In the genomic region with DNA sequence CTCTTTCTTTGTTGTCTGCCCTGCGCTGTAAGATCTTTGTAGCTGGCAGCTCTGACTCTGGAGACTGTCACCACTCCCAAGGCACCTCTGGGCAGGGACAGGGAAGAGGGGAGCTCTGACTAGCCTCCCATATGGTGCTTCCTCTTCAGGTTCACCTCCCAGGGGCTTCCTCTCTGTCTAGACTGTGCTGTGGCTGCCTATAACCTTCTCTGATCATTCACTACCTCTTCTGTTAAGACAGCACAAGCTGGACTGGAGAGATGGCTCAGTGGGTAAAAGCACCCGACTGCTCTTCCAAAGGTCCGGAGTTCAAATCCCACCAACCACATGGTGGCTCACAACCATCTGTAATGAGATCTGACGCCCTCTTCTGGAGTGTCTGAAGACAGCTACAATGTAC, we compare ENCODE assay signal across 15 mouse cellular contexts. TPM values are rescaled to one million over a fixed set of nuclear protein-coding genes. Genes with fewer than 3 reads are reported as not detected.
A peak's percentile ranks its signal among the peaks of the same experiment; 100 is the strongest.
DNase-seq lines count a peak whose midpoint lies in the region; ATAC-seq and TF ChIP-seq lines count a peak whose summit lies in the region.
"Not testable (repeated sequence)": the region's sequence is repeated elsewhere in the genome, so short reads cannot be mapped to it uniquely, and the experiment has no call there.
"Had no signal": no experiment of that assay in that cellular context is flagged by ENCODE, and none has a peak within 500 bp of the region (broad histone marks: within the 10 kb centered on the region; RNA-seq: fewer than 3 reads in every experiment).

No protein-coding gene starts in this region.

- 0 out of 2 replicates have a peak, but pooled peaks have one; percentile 17 for ATAC-seq in heart, embryonic 12.5 days (ENCODE audit: insufficient number of reproducible peaks, low FRiP score)
- 0 out of 2 replicates have a peak, but pooled peaks have one; percentile 27 for ATAC-seq in heart, embryonic 15.5 days (replicated peaks; ENCODE audit: insufficient number of reproducible peaks, insufficient read depth, low FRiP score, low read depth)
- ATAC-seq in liver, embryonic 11.5 days (replicated peaks; ENCODE audit: low FRiP score), result not testable (repeated sequence)

- not testable (repeated sequence) for H3K36me3 ChIP-seq in E14TG2a.4 (ENCODE audit: insufficient read depth, low read length); heart, adult 2 months (ENCODE audit: control insufficient read depth, insufficient read depth, low read length); heart, embryonic 12.5 days; heart, embryonic 15.5 days; liver, embryonic 11.5 days (ENCODE audit: control insufficient read depth, insufficient read depth, low read length); testis, adult 2 months (ENCODE audit: control insufficient read depth, insufficient read depth, low read length)

- H3K27ac ChIP-seq in heart, adult 2 months; heart, embryonic 12.5 days (ENCODE audit: poor library complexity, severe bottlenecking); heart, embryonic 15.5 days; layer of hippocampus, adult 2 months; liver, embryonic 11.5 days (ENCODE audit: low read depth, low read length); testis, adult 2 months (ENCODE audit: control insufficient read depth, insufficient read depth, low read depth, low read length): not testable (repeated sequence)

- intact Hi-C loops in heart, adult 2 months (cut with DNase I), result not testable (repeated sequence)

- not testable (repeated sequence) for TF ChIP-seq POLR2A in heart, adult 2 months (IDR thresholded peaks at IDR 0.05; ENCODE audit: insufficient read depth, low read depth, low read length); testis, adult 2 months (IDR thresholded peaks at IDR 0.05; ENCODE audit: control insufficient read depth, low read depth, low read length)

- not testable (repeated sequence) for H3K9ac ChIP-seq in heart, adult 2 months (ENCODE audit: low read depth, low read length); heart, embryonic 12.5 days; heart, embryonic 15.5 days
- 0 out of 2 replicates have a peak overlapping the region, but pooled peaks have one; percentile 16 for H3K9ac ChIP-seq in liver, embryonic 11.5 days (ENCODE audit: low read depth, low read length)

- not testable (repeated sequence) for TF ChIP-seq EP300 in heart, adult 2 months (IDR thresholded peaks at IDR 0.05; ENCODE audit: insufficient read depth, low read depth, low read length)

- TF ChIP-seq CTCF in E14TG2a.4 (conservative IDR thresholded peaks at IDR 0.05; ENCODE audit: low read length); testis, adult 2 months (IDR thresholded peaks at IDR 0.05; ENCODE audit: control insufficient read depth, insufficient read depth, insufficient replicate concordance, low read depth, low read length): not testable (repeated sequence)
- TF ChIP-seq CTCF in heart, adult 2 months (IDR thresholded peaks at IDR 0.05), result 0 out of 2 replicates have a peak, but pooled peaks have one; percentile 2
- peak; percentile 21; the same call in 1 of the 2 replicates for TF ChIP-seq CTCF in layer of hippocampus, adult 2 months (conservative IDR thresholded peaks at IDR 0.05)

- H3K4me3 ChIP-seq in E14TG2a.4 (replicated peaks; ENCODE audit: low read length), result peak overlapping the region; percentile 49
- H3K4me3 ChIP-seq in heart, adult 2 months; heart, embryonic 12.5 days; heart, embryonic 15.5 days; layer of hippocampus, adult 2 months; liver, embryonic 11.5 days (ENCODE audit: low read depth, low read length): not testable (repeated sequence)
- peak overlapping the region; percentile 35 for H3K4me3 ChIP-seq in testis, adult 2 months (ENCODE audit: control insufficient read depth, low read depth, low read length)

- peak; percentile 48 for DNase-seq in R1 (ENCODE audit: low read depth, low spot score)
- not testable (repeated sequence) for DNase-seq in heart, adult 2 months; layer of hippocampus, adult 2 months (ENCODE audit: low spot score in 2 of 2); liver, embryonic 11.5 days (ENCODE audit: low spot score)

- H3K27me3 ChIP-seq in E14TG2a.4 (ENCODE audit: insufficient read depth, low read length); heart, adult 2 months (ENCODE audit: control insufficient read depth, insufficient read depth, low read length); heart, embryonic 12.5 days (replicated peaks); heart, embryonic 15.5 days; liver, embryonic 11.5 days (replicated peaks; ENCODE audit: control insufficient read depth, insufficient read depth, low read length); testis, adult 2 months (ENCODE audit: control insufficient read depth, insufficient read depth, low read length): not testable (repeated sequence)

- 68% methylated on average over 4 of the region's 4 CpGs for WGBS in heart, adult 2 months
- 60% methylated on average over 4 of the region's 4 CpGs for WGBS in heart, embryonic 12.5 days
- 55% methylated on average over 4 of the region's 4 CpGs for WGBS in heart, embryonic 15.5 days
- 57% methylated on average over 4 of the region's 4 CpGs for WGBS in liver, embryonic 11.5 days

- not testable (repeated sequence) for H3K9me3 ChIP-seq in E14TG2a.4 (ENCODE audit: low read length); heart, embryonic 12.5 days (replicated peaks); heart, embryonic 15.5 days (replicated peaks); liver, embryonic 11.5 days (ENCODE audit: control insufficient read depth, low read length)

- H3K4me1 ChIP-seq in E14TG2a.4 (replicated peaks; ENCODE audit: low read depth, low read length), result peaks cover 23% of the 10 kb centered on the region
- not testable (repeated sequence) for H3K4me1 ChIP-seq in heart, adult 2 months (ENCODE audit: control insufficient read depth, insufficient read depth, low read length); heart, embryonic 12.5 days (replicated peaks); heart, embryonic 15.5 days (replicated peaks); liver, embryonic 11.5 days (replicated peaks; ENCODE audit: control insufficient read depth, insufficient read depth, low read length); testis, adult 2 months (ENCODE audit: control insufficient read depth, insufficient read depth, low read length)

- H3K79me2 ChIP-seq in heart, adult 2 months (replicated peaks; ENCODE audit: control insufficient read depth, insufficient read depth, low read length), result not testable (repeated sequence)

- peak overlapping the region; percentile 28 for H3K4me2 ChIP-seq in heart, embryonic 12.5 days
- H3K4me2 ChIP-seq in heart, embryonic 15.5 days; liver, embryonic 11.5 days: not testable (repeated sequence)

RNA-seq across cellular contexts. Expression of a gene that starts 1.3 kb away (rescaled TPM):
- under 1 TPM; 0.39 to 0.52 TPM for total RNA-seq in heart, adult 2 months (2021)
- polyA plus RNA-seq in heart, adult 2 months (2012; rRNA removed), result 0.08 TPM in 1 of 2 replicates, not detected in the other
- 1.7 and 1.8 TPM in 2 replicates for polyA plus RNA-seq in heart, embryonic 12.5 days (2016; fragmentation: Nextera tagmentation; extraction: Ambion mirVana)
- 2.0 TPM in 2 replicates for polyA plus RNA-seq in heart, embryonic 15.5 days (2015; fragmentation: Nextera tagmentation; extraction: Ambion mirVana)
- under 1 TPM; 0.20 to 0.37 TPM for total RNA-seq in layer of hippocampus, adult 2 months (2021)
- polyA plus RNA-seq in liver, embryonic 11.5 days (2014; fragmentation: Nextera tagmentation; extraction: Ambion mirVana), result 0.30 and 1.2 TPM in 2 replicates
- polyA plus RNA-seq in testis, adult 2 months (2012; rRNA removed), result 353 and 423 TPM in 2 replicates
- total RNA-seq: adrenal gland, postnatal 10 days; adrenal gland, postnatal 36 days; gastrocnemius, postnatal 4 days had no signal
- polyA plus RNA-seq: forebrain, embryonic 11.5 days; forebrain, embryonic 14.5 days; frontal cortex, adult 2 months; hindbrain, embryonic 15.5 days had no signal

RNA-seq across cellular contexts. Expression of a gene that starts 12.6 kb away (rescaled TPM):
- 10 to 100 TPM; 47.3 to 51.8 TPM for total RNA-seq in heart, adult 2 months (2021)
- 10.6 and 22.1 TPM in 2 replicates for polyA plus RNA-seq in heart, adult 2 months (2012; rRNA removed)
- 61.6 and 63.9 TPM in 2 replicates for polyA plus RNA-seq in heart, embryonic 12.5 days (2016; fragmentation: Nextera tagmentation; extraction: Ambion mirVana)
- polyA plus RNA-seq in heart, embryonic 15.5 days (2015; fragmentation: Nextera tagmentation; extraction: Ambion mirVana), result 34.3 and 47.0 TPM in 2 replicates
- total RNA-seq in layer of hippocampus, adult 2 months (2021), result 100 to 1,000 TPM; 113 to 125 TPM
- polyA plus RNA-seq in liver, embryonic 11.5 days (2014; fragmentation: Nextera tagmentation; extraction: Ambion mirVana), result 62.7 and 73.3 TPM in 2 replicates
- 27.4 and 32.8 TPM in 2 replicates for polyA plus RNA-seq in testis, adult 2 months (2012; rRNA removed)

RNA-seq across cellular contexts. Expression of a gene that starts 23.7 kb away (rescaled TPM):
- 100 to 1,000 TPM; 278 to 344 TPM for total RNA-seq in heart, adult 2 months (2021)
- 175 and 189 TPM in 2 replicates for polyA plus RNA-seq in heart, adult 2 months (2012; rRNA removed)
- polyA plus RNA-seq in heart, embryonic 12.5 days (2016; fragmentation: Nextera tagmentation; extraction: Ambion mirVana), result 190 and 194 TPM in 2 replicates
- polyA plus RNA-seq in heart, embryonic 15.5 days (2015; fragmentation: Nextera tagmentation; extraction: Ambion mirVana), result 205 and 220 TPM in 2 replicates
- total RNA-seq in layer of hippocampus, adult 2 months (2021), result 100 to 1,000 TPM; 316 to 335 TPM
- 124 and 151 TPM in 2 replicates for polyA plus RNA-seq in liver, embryonic 11.5 days (2014; fragmentation: Nextera tagmentation; extraction: Ambion mirVana)
- polyA plus RNA-seq in testis, adult 2 months (2012; rRNA removed), result 290 and 345 TPM in 2 replicates

RNA-seq across cellular contexts. Expression of a gene that starts 23.9 kb away (rescaled TPM):
- total RNA-seq in heart, adult 2 months (2021), result 10 to 100 TPM; 32.9 TPM
- 55.4 and 59.5 TPM in 2 replicates for polyA plus RNA-seq in heart, adult 2 months (2012; rRNA removed)
- polyA plus RNA-seq in heart, embryonic 12.5 days (2016; fragmentation: Nextera tagmentation; extraction: Ambion mirVana), result 38.8 and 39.5 TPM in 2 replicates
- 34.8 and 46.9 TPM in 2 replicates for polyA plus RNA-seq in heart, embryonic 15.5 days (2015; fragmentation: Nextera tagmentation; extraction: Ambion mirVana)
- total RNA-seq in layer of hippocampus, adult 2 months (2021), result 10 to 100 TPM; 61.9 to 70.7 TPM
- polyA plus RNA-seq in liver, embryonic 11.5 days (2014; fragmentation: Nextera tagmentation; extraction: Ambion mirVana), result 24.2 and 27.2 TPM in 2 replicates
- polyA plus RNA-seq in testis, adult 2 months (2012; rRNA removed), result 82.3 and 88.1 TPM in 2 replicates

RNA-seq across cellular contexts. Expression of a gene that starts 34.1 kb away (rescaled TPM):
- 100 to 1,000 TPM; 113 to 133 TPM for total RNA-seq in heart, adult 2 months (2021)
- 148 and 173 TPM in 2 replicates for polyA plus RNA-seq in heart, adult 2 months (2012; rRNA removed)
- 400 and 410 TPM in 2 replicates for polyA plus RNA-seq in heart, embryonic 12.5 days (2016; fragmentation: Nextera tagmentation; extraction: Ambion mirVana)
- 405 and 409 TPM in 2 replicates for polyA plus RNA-seq in heart, embryonic 15.5 days (2015; fragmentation: Nextera tagmentation; extraction: Ambion mirVana)
- total RNA-seq in layer of hippocampus, adult 2 months (2021), result 10 to 100 TPM; 81.0 to 86.2 TPM
- polyA plus RNA-seq in liver, embryonic 11.5 days (2014; fragmentation: Nextera tagmentation; extraction: Ambion mirVana), result 601 and 643 TPM in 2 replicates
- polyA plus RNA-seq in testis, adult 2 months (2012; rRNA removed), result 105 and 120 TPM in 2 replicates

Comparison
In these comparisons a context has a peak if more than half of its experiments do, and no peak if none do; other contexts are left out.
1. RNA of a gene that starts 1.3 kb away (polyA plus RNA-seq): 353 to 423 TPM in testis, adult 2 months; 2.0 TPM in heart, embryonic 15.5 days, 1.7 to 1.8 TPM in heart, embryonic 12.5 days, 0.30 to 1.2 TPM in liver, embryonic 11.5 days and 0.08 TPM in heart, adult 2 months; every median in the first group is over 100 times any median in the second.